Mouse (Mus musculus) CD4-positive, CD25-positive, alpha-beta regulatory T cell, adult 4 months (primary cell): ENCODE results near the gene Galntl6. TPM values are rescaled to one million over a fixed set of nuclear protein-coding genes. Genes with fewer than 3 reads are reported as not detected.

Source experiments
- ATAC-seq: one replicate; pipeline ENCODE4 v1.8.0; 2017
- polyA plus RNA-seq, 2 experiments: library from polyadenylated mRNA; unstranded; fragments of 100-300 nt; shearing (Covaris generic); gene quantifications; one replicate each; pipeline ENCODE4 v1.2.1; 2017

Gene Galntl6
- polyA plus RNA-seq: not detected

DNA sequence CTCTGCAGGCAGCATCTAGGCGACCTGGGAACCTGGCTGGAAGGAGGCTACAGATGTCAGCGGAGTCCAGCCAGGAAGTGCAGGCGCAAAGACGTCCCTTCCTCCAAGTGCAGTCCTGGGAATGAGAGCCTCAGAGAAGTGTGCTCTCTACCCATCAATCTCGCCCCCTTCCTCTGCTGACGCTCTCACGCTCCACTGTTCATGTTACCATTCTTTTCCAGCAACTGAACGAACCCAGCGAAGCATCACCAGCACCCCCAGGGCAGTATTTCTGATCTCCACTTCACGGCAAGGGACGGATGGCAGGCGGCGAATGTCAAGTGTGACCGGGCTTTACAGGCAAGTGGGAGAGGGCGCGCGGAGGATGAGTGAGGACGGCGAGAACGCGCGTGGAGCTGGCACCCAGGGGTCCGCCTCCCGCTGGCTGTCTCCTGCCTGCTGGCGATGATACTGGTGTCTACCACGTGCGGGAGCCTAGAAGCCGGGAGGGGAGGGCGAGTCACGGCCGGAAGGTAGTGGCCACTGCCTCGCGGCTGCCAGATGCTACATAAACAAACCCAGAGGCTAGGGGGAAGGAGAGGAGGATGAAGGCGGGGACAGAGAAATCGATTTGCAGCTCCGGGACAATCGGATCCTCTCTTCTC, at the start of gene Galntl6:
TSS of gene Galntl6 (minus strand) at position 445 of the 644 bp plus-strand sequence.
- no peak for ATAC-seq

DNA sequence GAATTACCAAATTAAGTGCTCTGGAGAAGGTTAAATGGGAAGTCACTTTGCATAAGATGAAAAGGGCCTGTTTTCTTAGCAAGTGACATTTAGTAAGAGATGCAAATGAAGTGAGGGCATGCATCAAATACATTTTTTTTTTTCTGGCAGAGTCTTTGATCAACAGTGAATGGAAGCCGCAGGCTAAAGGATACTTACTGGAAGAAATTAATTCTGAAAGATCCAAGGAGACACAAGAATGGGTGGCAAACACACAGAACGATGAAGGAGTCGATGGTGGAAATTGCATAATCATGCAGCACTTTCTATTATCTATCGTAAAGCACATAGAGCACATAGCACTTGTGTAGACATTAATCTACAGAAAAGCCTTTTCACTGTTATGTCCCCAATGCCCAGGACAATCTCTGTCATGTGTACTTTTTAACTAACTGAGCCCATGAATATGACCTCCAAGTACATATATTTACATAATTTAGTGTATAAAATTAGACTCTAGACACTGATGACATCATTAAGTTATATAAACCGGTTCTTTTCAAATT, 44.8 kb upstream of the Galntl6 start:
- no peak for ATAC-seq

DNA sequence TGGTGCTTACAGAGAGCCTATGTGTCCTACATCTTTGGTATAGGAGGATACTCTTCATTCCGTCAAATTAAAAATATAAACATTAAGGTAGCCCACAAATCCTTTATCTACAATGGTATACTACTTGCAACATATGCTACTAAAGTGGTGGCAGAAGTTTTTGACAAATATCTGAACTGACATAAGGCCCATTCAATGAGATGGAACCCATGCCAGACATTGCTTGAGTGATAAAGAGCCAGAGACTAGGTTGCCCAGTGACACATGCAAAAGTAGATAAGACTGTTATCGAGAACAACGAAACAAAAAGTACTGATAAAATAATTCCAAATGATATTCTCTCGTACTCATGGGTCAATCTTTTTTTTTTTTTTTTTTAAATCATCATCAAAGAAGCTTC, 31.3 kb upstream of the Galntl6 start:
- no peak for ATAC-seq

DNA sequence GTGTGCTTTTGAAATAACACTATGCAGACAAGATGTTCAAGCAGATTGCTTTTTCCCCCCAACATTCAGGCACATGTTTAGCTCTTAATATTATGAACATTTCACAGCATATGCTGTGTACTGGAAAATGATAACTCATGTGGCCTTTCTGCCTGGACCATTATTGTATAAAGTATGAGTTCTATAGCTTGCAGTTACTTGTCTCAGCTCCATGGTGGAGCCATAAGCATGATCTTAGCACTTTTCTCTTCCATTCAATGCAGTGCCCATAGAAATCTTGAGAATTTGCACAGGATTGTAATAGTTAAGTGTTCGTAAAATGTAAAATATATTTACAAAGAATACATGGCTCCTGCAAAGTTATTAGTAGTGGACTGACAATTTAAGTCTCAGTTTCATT, 18.6 kb upstream of the Galntl6 start:
- ATAC-seq: no peak

DNA sequence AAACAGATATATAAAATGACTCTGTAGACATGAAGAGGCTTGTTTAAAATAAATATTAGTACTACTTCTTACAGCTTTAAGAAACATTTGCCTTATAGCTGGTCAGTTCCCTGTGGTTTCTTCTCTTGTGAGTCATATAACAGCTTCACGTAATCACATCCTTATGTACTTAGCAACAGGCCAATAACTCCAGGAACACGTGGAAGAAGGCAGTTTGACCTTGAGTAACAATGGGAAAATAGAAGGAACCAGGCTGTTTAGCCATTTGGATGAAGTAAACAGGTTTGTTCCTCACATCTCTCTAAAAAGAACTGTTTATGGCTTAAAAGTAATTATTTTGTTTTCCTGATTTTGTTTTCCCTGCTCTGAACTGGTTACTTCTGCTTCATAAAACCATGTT, 2.7 kb upstream of the Galntl6 start:
- no peak for ATAC-seq

DNA sequence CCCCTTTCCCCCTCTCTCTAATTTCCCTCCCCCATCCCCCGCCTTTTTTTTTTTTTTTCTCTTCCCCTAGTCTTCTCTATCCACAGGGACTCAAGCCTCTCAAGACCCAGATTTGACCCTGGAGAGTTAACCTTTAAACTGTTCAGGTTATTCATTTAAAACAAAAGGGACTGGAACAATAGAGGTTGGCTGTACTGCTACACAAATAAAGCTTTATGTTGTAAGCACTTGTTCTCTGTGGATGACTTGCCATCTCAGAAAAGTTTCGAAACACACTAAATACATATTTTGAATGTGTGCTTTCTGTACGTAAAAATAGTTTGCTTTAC, 1.2 kb upstream of the Galntl6 start:
- no peak for ATAC-seq

DNA sequence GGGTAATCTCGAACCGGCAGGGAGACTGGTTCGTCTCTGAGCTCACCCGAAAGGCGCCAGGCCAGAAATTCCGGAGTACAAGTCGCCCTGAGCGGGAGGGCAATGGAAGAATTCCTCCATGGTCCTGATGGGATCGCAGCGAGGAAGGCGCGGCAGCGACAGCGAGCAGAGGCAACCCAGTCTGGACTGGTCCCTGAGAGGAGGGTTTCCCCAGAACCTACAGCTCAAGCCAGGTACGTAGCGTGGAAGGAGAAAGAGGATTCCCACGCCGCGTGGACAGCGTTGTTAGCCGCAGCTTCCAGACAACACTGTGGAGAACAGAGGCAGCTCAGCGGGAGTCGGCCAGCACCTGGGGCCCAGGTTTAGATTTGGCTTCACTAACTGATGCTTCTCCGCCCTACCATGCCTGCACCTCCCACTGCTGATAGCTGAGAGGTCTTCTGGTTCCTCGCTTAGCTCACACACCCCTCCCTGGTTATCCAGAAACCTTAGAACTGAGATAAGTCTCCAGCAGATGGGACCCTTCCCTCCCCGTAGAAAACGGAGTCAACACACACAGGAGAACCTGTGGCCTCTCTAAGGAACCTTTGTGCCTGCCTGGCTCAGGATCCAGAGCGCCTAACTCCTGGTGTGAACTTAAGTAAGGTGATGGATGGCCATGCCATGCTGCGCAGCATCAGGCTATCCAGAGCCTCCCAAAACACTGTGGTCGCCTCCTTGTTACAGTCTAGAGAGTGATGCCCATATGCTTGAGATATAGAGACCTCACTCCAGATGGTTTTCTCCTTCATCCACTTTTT, 600 bp upstream of the Galntl6 start:
- no peak for ATAC-seq

DNA sequence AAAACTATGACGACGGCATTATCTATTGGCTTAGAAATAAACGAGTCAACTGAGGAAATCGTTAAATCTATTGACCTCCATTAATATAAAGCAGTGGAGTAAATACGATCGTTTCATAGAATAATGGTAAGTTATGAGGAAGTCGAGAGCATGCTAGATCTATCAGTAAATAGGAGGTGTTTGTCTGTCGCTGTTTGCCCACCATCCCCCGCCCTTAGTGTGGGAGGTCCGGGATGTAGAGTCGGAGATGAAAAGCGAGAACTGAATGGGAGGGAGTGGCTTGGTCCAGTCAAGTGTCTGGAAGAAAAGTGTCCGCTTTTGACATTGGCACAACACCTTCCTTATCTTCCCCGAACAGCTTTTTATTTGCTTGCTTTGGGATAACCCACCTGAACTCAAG, 763 bp downstream of the Galntl6 start, which contains the start of gene BC030500:
TSS of gene BC030500 (plus strand) at position 79 of the 400 bp plus-strand sequence.
- ATAC-seq: no peak

DNA sequence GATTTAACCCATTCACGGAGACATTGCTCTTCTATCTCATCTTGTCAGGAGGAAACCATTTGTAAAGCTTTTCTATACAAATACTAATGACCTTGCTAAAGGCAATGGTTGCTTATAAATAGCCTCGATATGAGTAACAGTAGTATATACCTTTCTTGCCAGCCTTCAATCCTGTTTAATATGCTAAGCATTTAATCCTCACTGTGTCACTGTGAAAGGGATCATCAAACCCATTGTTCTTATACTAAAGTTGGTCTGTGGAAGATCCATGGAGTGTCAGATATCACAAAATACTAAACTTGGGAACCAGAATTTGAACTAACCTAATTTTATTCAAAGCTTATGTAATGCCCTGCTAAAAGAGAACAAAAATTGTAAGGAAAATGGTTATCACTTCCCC, 8.0 kb downstream of the Galntl6 start:
- no peak for ATAC-seq

DNA sequence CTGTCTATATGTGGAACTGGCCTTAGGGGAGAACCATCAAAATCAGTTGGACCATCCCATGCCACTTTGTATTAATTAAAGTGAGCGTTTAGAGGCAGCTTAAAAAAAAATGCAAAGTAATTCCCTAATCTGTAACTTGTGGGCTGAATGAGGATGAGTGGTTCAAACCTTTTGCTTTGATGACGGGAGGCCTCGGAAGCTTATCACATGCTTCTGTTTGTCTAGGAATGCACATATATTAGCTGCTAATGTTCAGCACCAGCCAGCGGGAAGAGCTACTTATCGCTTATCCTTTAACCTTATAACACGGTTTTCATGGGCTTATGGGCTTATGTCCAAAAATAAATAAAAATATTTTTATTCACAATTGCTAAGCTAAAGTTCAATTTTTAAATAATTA, 16.5 kb downstream of the Galntl6 start:
- no peak for ATAC-seq

DNA sequence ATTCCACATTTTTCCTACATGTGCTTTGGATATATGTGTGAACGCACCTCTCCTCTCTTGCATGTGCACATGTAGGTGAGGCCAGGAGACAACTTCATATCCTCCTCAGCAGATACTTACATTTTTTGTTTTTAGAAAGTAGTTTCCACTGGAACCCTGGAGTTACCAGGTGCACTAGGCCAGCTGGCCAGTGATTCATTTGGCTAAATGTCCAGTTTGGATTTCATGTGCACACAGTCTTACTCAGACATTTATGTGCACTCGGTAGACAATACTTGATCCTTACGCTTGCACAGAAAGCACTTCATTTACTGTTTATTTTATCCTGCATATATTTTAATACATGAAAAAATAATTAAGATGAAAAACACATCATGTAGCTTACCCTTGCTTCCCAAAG, 21.8 kb downstream of the Galntl6 start:
- ATAC-seq: no peak

DNA sequence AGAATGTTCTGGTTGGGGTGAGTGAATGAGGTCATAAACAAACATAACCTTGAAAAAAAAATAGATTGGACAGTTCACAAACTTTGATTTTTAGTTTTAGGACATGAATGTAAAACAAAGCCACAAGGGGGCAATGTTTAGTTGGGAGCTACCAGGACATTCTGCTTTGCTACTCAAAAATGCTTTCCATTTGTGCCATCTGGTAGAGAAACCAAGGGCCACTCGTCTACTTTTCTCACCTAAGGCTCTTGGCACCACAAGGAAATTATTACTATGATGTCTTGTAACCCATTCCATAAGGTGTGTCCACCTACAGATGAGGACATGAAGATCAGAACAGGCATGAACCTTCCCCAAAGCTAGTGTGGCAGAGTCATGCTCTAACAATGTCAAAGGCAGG, 26.0 kb downstream of the Galntl6 start:
- no peak for ATAC-seq

DNA sequence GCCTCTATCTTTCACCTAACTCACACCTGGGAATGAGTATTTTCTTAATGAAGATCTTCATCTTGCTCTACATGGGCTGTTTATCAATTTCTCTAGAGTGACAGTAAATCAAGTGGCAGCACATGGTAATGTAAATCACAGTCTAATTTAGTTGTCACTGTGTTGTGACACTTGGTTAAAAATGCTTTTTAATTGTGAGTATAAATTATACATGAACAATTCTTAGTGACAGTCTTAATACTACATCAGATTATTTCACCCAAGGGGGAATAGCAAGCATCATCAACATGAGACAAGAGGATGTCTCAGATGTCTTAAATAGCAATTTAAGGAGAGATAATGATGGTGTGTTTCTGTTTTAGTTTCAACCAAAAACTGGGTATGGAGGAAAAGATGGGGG, 88.1 kb downstream of the Galntl6 start:
- no peak for ATAC-seq

DNA sequence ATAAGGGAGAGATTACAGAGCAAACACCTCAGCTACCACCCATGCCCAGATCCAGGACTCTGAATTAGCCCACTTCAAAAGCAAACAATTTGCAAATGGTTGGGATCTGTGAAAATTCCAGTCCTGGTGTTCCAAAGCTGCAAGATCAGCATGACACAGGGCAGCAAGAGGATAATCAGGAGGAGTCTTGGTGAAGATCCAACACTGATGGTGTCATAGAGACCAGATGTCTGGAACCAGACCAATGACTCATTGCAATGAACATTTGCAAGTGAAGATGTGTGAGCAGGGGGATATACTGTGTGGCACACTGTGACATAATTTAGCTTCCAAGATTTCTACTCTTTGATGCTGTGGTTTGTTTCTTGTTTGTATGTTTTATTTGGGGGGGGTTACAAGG, 107.2 kb downstream of the Galntl6 start:
- ATAC-seq: no peak

DNA sequence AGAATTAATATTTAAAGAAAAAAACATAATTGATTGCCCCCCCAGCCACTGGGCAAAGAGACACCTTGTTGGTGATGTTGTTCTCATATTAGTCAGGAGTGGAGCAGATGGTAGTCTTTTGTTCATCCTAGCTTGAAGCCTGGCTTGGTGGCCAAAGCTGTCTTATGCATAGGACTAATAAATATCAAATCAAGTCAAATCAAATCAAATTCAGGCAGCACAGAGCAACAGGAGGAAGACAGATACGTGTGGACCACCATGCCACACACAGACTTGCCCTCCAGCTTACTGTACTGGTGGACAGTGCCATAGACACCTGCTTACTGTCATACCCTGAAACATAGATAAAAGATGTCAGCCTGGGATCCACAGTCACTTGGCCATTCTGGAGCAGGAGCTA, 110.6 kb downstream of the Galntl6 start:
- no peak for ATAC-seq

DNA sequence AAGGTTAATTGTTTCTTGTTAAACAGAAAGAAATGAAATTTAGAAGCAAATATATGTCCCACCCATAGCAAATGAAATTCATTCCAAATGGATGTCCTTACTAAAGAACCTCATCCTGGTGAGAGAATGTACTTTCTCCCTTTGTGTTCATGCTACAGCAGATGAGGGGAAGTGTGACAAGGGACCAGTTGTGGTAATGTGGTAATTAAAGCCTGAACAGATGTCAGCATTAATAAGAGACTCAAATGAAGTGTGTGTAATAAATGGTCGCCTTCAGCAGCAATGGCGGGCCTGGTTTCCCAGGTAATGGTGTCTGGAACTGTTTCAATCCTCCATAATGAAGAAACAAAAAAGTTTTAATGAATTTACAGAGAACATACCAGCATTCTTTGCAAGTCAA, 158.7 kb downstream of the Galntl6 start:
- no peak for ATAC-seq

DNA sequence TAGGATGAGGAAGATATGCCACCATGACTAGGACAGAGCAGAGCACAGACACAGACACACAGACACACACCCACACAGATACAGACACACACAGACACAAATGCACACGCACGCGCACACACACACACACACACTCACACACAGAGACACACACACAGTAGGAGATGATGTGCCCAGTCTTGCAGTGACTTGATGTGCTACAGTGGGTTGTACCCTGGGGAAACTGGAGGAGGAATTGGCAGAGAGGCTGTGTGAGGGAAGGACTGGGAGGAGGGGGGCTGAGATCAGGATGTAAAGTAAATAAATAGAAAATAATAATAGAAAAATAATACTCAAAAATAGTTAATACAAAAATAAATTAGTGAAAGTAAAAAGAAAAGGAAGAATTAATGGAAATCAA, 174.5 kb downstream of the Galntl6 start:
- ATAC-seq: no peak

DNA sequence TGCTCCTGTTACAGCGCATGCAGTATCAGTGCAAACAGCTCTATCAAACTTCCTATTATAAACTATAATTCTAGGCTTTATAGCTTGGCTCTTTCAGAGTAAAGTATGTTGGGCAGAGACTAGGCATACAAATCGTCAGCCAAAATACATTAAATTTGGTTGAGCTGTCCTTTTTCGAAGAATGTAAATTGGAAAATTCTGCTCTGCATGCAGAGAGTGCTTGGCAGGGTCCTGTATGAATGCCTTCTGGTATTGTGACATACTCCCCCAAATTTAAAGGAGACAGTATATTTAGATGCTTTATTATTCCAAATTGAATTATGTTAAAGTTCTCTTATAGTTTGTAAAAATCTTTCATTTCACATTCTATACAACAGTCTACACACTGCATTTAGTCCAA, 220.7 kb downstream of the Galntl6 start:
- no peak for ATAC-seq

DNA sequence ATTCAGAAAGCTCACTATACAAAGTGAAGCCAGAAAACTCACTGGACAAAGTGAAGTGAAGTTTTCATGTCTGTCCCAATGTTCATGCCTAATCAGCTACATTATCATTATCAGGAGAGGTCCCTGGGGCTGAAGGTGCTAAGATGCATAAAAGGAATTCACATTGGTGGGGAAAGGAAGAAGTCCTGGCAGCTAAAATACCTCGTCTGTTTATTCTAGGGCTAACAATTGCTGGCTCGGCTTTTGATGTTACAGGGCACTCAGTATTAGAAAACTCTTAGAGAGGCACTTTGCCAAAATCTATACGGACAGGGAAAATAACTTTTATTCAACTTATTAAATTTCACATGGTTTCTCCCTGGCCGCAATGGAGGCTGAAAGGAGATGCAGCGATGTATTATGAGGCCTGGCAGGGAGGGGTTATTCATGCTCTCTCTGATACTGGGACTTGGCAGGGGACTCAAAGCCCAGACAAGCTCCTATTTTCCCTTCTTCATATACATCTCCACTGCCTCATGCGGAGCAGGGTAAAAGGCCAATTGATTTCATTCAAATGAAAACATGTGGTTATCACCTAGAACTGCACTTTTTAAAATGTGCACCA, 234.5 kb downstream of the Galntl6 start:
- ATAC-seq: no peak

DNA sequence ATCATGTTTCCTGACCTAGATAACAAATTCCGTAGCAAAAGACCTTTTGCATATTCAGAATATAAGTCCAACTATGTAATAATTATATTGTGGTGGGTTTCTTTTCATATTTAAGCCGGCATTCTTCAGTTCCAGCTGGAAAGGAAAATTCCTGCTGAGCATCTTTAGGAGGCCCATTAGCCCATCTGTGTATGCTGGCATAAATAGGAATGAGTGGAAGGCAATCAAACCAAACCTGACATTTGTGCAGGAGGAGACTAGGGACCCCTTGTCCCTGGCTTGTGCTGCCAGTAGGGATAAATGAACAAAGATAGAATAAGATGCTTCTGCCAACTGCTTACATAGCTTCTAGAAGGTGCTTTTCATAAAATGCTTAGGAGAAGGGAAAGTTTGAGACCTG, 243.4 kb downstream of the Galntl6 start:
- no peak for ATAC-seq

DNA sequence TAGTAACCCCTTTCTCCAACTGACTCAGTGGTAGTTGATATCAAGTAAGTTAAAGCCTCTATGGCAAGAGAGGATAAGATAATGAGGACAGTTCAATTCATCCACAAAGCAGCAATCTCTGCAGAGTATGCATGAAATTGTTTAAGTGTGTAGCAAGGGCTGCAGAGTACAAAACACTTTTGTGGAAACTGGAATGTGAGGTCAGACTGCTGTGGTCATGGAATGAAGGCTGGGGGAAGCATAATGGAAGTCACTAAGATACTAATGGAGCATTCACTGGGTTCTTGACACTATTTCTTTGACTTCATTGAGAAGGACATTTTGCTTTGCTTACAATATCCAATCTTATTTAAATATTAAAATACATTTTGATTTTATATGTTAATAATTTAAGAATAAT, 252.4 kb downstream of the Galntl6 start:
- no peak for ATAC-seq

DNA sequence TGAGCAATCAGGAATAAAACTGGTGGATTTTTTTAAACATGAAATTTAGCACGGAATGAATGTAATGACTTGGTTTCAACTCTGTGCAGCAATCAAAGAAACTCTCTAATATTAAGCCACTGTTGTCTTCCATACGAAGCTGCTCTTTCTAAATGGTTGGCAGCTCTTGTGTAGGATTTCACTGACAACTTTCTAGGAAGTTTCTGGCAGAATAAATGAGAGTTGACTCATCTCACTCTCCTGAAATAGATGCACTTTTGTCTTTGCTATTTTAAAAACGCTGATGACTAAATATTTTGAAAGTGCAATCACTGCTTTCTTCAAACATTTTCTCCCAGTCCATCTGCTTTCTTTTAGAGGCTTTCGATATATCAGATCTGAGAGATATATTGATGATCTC, 256.8 kb downstream of the Galntl6 start:
- ATAC-seq: no peak

DNA sequence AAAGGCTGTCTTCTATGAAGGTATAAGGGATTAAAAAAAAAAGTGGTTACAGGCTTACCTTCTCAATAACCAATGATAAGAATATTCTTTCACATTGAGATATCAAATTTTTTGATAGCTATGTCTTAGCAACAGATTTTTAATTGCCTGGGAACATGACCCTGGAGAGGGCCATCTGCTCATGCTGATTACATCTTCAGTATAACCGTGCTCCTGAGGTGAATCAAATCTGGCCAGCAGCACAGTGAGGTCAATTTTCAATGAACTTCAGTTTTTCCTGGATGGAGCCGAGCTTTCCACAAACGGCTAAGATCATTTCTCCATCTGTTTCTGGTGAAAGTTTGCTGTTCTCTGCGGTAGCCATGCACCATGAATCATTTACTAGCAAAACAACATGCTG, 306.0 kb downstream of the Galntl6 start:
- ATAC-seq: no peak

DNA sequence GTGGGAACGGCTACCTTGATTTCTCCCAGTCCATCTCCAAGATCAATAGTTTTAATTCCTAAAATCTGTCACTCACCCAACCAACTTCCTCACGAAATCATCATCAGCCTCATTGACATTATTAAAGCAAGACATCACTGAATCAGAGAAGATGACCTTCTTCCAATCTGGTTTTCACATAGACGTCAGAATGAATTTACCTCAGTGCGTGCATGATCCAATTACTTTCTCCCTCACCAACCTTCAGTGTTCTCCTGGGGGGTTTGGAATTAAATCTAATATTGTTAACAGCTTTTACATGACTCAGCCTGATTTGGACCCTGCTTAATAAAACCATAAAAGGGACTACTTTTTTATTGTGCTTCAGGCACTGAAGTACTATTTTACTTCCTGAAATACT, 307.7 kb downstream of the Galntl6 start:
- no peak for ATAC-seq
